Mouse (Mus musculus): ENCODE results near the gene Med29. TPM values are rescaled to one million over a fixed set of nuclear protein-coding genes. Genes with fewer than 3 reads are reported as not detected.

The Med29 gene
- polyA plus RNA-seq, 1 experiment from 2014 or later, result 27.5 TPM

DNA sequence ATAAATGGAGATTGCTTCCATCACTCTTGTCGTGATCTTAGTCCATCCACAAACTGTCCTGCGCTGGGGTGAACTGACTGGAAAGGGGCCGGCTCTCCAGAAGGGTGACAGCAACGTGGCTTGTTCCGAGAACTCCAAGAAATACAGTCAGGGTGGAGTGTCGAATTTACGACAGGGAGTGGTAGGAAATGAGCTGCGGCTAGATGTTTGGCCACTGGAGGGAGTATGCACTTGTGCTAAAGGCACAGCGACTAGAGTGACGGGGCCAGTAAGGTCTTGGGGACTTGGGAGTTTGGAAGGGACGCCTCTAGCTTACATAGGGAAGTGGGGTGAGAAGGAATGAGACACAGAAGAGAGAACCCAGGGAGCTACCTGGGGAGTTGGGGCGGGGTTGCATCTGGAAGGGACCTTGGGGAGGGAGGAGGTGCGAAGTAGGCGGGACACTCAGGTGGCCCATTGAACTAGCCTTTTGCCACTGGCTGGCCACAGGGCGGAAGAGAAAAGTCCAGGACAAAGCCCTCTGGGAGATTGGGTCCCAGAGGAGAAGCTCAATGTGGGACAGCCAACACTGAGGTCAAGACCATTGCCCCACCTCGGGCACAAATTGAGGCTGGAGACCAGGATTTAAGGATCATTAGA is 44.5 kb upstream of the Med29 start, which contains the start of gene Gmfg:
TSS of gene Gmfg (plus strand) at position 516 of the 639 bp plus-strand sequence.
- Histone ChIP-seq H3K4me1 (replicated peaks; ENCODE audit: control insufficient read depth, insufficient read depth) (no peaks in the 10 kb centered on the region; the same call in 1 of the 2 replicates), H3K9me3 (ENCODE audit: control insufficient read depth, low read length) (no peaks in the 10 kb centered on the region), H3K27me3 (ENCODE audit: control insufficient read depth, insufficient read depth, low read length) (no peaks in the 10 kb centered on the region), H3K4me3 (ENCODE audit: low read depth, low read length) (peak within 1 kb of the TSS; percentile 63), H3K9ac (ENCODE audit: low read length) (peak within 1 kb of the TSS; percentile 65), H3K27ac (replicated peaks) (peak within 1 kb of the TSS; percentile 89), H3K36me3 (ENCODE audit: control insufficient read depth, insufficient read depth, low read length) (no peaks in the 10 kb centered on the region; the same call in 1 of the 2 replicates), H3K4me2 (replicated peaks; ENCODE audit: low read depth) (peak within 1 kb of the TSS; percentile 72)
- peak; percentile 87 for DNase-seq (ENCODE audit: low spot score)
- TF ChIP-seq CTCF (IDR thresholded peaks at IDR 0.05; ENCODE audit: low read depth) (peak; percentile 89), EP300 (optimal IDR thresholded peaks at IDR 0.05) (no peak)
- WGBS, result 3% methylated on average over 16 of the region's 16 CpGs
- peak; percentile 65 for ATAC-seq (ENCODE audit: low FRiP score, low TSS enrichment)

DNA sequence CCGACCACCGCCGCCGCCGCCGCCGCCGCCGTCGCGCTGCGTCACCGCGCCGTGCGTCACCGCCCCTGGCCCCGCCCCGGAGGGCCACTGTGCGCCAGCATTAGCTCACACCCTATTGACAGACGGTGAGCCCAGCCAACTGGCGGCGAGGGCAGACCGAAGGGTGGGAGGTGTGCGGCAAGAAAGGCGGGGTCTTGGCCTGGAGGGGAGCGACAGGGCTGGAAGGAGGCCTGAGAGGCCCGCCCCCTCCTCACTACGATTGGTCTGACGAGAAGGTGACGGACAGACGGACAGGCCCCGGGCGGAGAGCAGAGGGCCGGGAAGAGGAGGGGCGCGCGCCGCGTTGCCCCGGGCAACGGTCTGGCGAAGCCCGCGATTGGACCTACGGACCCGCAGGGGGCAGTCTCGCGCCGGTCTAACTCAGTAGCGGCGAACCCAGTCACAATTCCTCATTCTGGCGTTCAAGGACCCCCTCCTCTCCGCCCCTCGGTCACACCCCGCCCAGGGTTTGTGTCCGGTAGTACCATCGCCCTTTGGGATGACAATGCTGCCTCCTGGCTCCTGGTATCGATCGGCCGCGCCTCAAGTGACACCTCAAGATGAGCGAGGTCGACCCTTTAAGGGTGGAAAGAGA is 43.9 kb upstream of the Med29 start:
- H3K27ac ChIP-seq (replicated peaks), result peak overlapping the region; percentile 89
- peak overlapping the region; percentile 72 for H3K4me2 ChIP-seq (replicated peaks; ENCODE audit: low read depth)
- H3K9ac ChIP-seq (ENCODE audit: low read length), result peak overlapping the region; percentile 95
- under 1% methylated on average over 49 of the region's 64 CpGs for WGBS
- H3K4me3 ChIP-seq (ENCODE audit: low read depth, low read length), result peak overlapping the region; percentile 79
- no peaks in the 10 kb centered on the region for H3K27me3 ChIP-seq (ENCODE audit: control insufficient read depth, insufficient read depth, low read length)
- TF ChIP-seq CTCF (IDR thresholded peaks at IDR 0.05; ENCODE audit: low read depth) (peak; percentile 82), EP300 (optimal IDR thresholded peaks at IDR 0.05) (no peak)
- H3K4me1 ChIP-seq (replicated peaks; ENCODE audit: control insufficient read depth, insufficient read depth), result no peaks in the 10 kb centered on the region; the same call in 1 of the 2 replicates
- ATAC-seq (ENCODE audit: low FRiP score, low TSS enrichment) (peak; percentile 98), DNase-seq (ENCODE audit: low spot score) (peak; percentile 100)
- H3K36me3 ChIP-seq (ENCODE audit: control insufficient read depth, insufficient read depth, low read length), result no peaks in the 10 kb centered on the region; the same call in 1 of the 2 replicates
- no peaks in the 10 kb centered on the region for H3K9me3 ChIP-seq (ENCODE audit: control insufficient read depth, low read length)

DNA sequence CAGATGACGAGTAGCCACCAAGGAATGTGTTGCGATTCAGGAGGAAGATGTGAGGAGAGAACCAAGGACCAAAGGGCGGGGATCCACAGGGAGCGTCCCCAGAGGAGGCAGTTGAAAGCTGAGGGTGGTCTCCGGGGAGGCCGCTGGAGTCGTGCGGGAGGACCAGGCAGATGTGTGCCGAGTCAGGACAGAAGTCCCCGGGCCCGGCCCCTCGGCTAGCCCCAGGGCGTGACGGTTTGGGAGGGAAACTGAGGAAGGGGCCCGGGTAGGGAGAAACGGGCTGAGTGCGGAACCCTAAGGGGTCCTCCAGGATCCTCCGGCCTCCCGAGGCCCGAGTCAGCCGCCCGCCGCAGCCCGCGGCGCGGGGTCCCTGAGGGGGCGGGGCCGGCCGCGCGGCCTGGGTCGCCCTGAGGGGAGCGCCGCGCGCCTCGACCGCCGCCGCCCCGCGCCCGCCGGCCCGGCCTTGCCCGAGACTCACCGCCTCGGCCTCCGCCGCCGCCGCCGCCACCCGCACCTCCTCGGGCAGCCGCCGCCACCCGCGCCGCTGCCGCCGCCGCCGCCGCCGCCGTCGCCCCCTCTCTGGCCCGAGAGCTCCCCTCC is 43.3 kb upstream of the Med29 start:
- DNase-seq (ENCODE audit: low spot score) (no peak), ATAC-seq (ENCODE audit: low FRiP score, low TSS enrichment) (peak; percentile 21)
- Histone ChIP-seq H3K36me3 (ENCODE audit: control insufficient read depth, insufficient read depth, low read length) (no peaks in the 10 kb centered on the region; the same call in 1 of the 2 replicates), H3K27ac (replicated peaks) (peak overlapping the region; percentile 85), H3K9ac (ENCODE audit: low read length) (peak overlapping the region; percentile 95), H3K9me3 (ENCODE audit: control insufficient read depth, low read length) (no peaks in the 10 kb centered on the region), H3K4me2 (replicated peaks; ENCODE audit: low read depth) (peak overlapping the region; percentile 95), H3K4me3 (ENCODE audit: low read depth, low read length) (peak overlapping the region; percentile 79), H3K4me1 (replicated peaks; ENCODE audit: control insufficient read depth, insufficient read depth) (no peaks in the 10 kb centered on the region; the same call in 1 of the 2 replicates), H3K27me3 (ENCODE audit: control insufficient read depth, insufficient read depth, low read length) (no peaks in the 10 kb centered on the region)
- TF ChIP-seq CTCF (IDR thresholded peaks at IDR 0.05; ENCODE audit: low read depth) (no peak), EP300 (optimal IDR thresholded peaks at IDR 0.05) (no peak)
- WGBS, result under 1% methylated on average over 7 of the region's 70 CpGs

DNA sequence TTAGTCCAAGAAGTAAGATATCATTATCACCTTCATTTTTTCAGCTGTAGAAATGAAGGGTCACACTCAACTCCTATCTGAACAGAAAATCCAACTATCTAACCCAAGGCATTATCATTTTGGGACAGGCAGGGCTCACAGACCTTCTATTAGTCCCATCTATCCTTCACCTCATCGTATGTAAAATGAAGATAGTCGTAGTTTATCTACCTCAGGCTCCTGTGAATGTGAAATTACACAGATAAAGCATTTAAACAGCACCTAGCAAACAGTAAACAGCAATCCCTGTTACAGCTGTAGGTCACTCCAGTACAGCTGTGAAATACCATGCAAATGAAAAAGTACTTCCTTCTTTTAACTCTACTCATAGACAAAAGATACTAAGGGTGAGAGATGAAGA is 39.7 kb upstream of the Med29 start:
- H3K27me3 ChIP-seq (ENCODE audit: control insufficient read depth, insufficient read depth, low read length), result no peaks in the 10 kb centered on the region
- no peaks in the 10 kb centered on the region; the same call in 1 of the 2 replicates for H3K4me1 ChIP-seq (replicated peaks; ENCODE audit: control insufficient read depth, insufficient read depth)
- ATAC-seq (ENCODE audit: low FRiP score, low TSS enrichment) (no peak), DNase-seq (ENCODE audit: low spot score) (no peak)
- H3K4me2 ChIP-seq (replicated peaks; ENCODE audit: low read depth), result no peak overlapping the region
- TF ChIP-seq EP300 (optimal IDR thresholded peaks at IDR 0.05) (no peak), CTCF (IDR thresholded peaks at IDR 0.05; ENCODE audit: low read depth) (no peak)
- no peak overlapping the region for H3K9ac ChIP-seq (ENCODE audit: low read length)
- H3K27ac ChIP-seq (replicated peaks), result no peak overlapping the region
- no peak overlapping the region for H3K4me3 ChIP-seq (ENCODE audit: low read depth, low read length)
- H3K9me3 ChIP-seq (ENCODE audit: control insufficient read depth, low read length), result no peaks in the 10 kb centered on the region
- 89% methylated on average over 2 of the region's 2 CpGs for WGBS
- no peaks in the 10 kb centered on the region; the same call in none of the 2 replicates for H3K36me3 ChIP-seq (ENCODE audit: control insufficient read depth, insufficient read depth, low read length)

DNA sequence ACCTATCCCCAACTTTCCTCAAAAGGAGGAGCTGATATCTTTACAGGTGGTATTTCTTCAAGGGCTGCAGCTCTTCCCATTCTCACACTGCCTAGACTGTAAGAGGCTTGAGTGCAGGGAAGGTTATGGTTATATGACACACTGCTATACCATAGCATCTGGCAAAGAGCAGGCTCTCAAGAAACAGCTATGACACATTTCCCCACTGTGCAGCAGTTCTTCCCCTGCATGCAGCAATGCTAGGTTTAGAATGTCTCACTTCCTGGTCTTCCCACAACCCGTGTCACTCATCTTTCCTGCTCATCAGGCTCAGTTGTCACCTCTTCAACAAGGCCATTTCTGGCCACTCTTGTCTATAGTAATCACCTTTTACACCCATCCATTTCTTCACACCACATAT is 38.0 kb upstream of the Med29 start:
- H3K27ac ChIP-seq (replicated peaks), result no peak overlapping the region
- TF ChIP-seq CTCF (IDR thresholded peaks at IDR 0.05; ENCODE audit: low read depth) (no peak), EP300 (optimal IDR thresholded peaks at IDR 0.05) (no peak)
- H3K27me3 ChIP-seq (ENCODE audit: control insufficient read depth, insufficient read depth, low read length), result no peaks in the 10 kb centered on the region
- no peak overlapping the region for H3K9ac ChIP-seq (ENCODE audit: low read length)
- no peak for DNase-seq (ENCODE audit: low spot score)
- H3K9me3 ChIP-seq (ENCODE audit: control insufficient read depth, low read length), result no peaks in the 10 kb centered on the region
- ATAC-seq (ENCODE audit: low FRiP score, low TSS enrichment), result no peak
- H3K4me3 ChIP-seq (ENCODE audit: low read depth, low read length), result no peak overlapping the region
- H3K4me2 ChIP-seq (replicated peaks; ENCODE audit: low read depth), result no peak overlapping the region
- H3K36me3 ChIP-seq (ENCODE audit: control insufficient read depth, insufficient read depth, low read length), result no peaks in the 10 kb centered on the region; the same call in none of the 2 replicates
- WGBS, result 67% methylated on average over 1 of the region's 1 CpGs
- H3K4me1 ChIP-seq (replicated peaks; ENCODE audit: control insufficient read depth, insufficient read depth), result no peaks in the 10 kb centered on the region; the same call in 1 of the 2 replicates
